Mouse (Mus musculus) gastrocnemius, adult 18-20 months (tissue): ENCODE measurements around the gene Ccl9. TPM values are rescaled to one million over a fixed set of nuclear protein-coding genes. Genes with fewer than 3 reads are reported as not detected.
"Not testable (repeated sequence)": the region's sequence is repeated elsewhere in the genome, so short reads cannot be mapped to it uniquely, and the experiment has no call there.

Experiments used
- DNase-seq: peaks from one replicate; pipeline ENCODE4 v3.0.0; 2021; ENCODE audit warnings: low spot score
- total RNA-seq, 2 experiments: library from RNA; stranded (reverse); gene quantifications; 2 replicates each; pipeline ENCODE4 v1.2.3; 2021

Ccl9 gene
- total RNA-seq, 2 experiments from 2014 or later = 2.4 to 3.0 TPM

DNA sequence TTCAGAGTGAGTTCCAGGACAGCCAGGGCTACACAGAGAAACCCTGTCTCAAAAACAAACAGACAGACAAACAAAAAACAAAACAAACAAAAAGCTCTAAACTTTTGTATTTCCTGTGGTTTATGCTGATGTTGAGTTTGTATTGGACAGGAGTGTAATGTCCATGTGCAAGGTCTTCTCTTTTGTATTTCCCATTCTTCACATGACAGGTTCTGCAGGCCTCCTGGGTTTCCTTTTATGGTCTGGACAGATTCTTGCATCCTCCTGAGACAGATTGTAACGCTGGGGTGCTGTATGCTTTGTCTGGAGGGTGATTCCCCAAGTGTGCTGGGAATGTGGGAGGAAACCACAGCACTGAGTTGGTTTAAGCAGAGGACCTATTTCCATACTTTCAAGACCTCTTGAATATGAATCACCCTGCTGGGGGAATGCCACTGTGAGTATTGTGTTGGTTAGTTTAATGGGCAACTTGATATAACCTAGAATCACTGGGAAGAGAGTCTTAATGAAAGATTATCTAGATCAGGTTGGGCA is 2.3 kb upstream of the Ccl9 start:
- DNase-seq = no peak

DNA sequence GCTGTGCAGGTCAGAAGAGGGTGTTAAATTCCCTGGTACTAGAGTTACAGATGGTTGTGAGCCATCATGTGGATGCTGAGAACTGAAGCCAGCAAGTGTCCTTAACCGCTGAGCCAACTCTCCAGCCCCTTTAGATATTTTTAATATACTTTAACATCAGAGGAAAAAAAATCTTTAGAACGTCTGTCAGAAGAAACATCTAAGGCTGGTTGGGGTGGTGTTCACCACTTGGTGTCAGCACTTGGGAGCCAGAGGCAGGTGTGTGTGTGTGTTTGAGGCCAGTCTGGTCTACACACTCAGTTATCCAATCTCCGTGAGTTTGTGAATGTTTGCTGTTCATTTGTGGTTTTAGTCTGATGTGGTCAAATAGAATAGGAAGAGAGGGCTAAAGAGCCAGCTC is 563 bp upstream of the Ccl9 start:
- DNase-seq = no peak

DNA sequence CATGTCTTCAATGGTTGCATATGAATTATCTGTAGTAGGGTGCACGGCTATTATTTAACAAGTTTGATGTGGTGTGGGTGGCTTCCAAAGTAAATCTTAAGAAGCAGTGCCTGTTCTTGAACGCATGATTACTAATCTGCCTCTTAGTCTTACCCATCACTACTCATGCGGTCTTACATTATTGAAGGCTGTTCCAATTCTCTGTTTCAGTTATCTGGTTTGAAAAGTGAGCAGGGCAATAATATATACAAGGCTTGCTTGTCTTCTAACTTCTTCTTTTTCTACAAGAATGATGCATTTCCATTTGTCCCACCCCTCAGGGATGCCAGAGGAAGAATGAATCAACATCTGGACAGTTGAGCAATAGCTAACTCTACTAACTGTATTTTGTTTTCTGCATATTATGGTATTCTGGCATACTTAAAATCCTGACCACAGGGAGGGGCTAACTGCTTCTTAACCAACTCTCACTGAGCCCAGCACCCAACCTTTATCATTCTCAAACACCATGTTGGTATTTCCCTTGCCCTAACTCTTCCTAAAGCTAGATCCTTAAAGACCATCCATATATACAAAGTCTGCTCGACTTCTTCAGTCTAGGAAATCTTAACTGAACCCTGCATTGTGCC is 1.4 kb downstream of the Ccl9 start:
- no peak for DNase-seq

DNA sequence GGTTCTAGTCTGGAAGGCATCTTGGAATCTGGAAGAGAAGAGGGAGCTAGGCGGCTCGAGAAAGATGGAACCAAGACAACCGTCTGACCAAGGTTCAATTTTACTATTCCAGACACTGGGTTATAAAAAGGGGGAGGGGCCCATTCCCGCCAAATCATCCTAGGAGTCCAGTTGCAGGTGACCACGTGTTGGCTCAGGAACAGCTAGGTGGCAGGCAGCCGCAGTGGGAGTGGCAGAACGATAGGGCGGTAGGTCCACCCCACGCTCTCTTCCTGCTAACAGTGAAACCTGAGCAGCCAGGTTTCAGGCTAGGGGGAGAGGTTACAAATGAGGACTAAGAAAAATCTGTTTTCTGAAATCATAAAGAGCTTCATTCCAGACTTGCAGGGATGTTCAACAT is 5.6 kb downstream of the Ccl9 start:
- DNase-seq = no peak

DNA sequence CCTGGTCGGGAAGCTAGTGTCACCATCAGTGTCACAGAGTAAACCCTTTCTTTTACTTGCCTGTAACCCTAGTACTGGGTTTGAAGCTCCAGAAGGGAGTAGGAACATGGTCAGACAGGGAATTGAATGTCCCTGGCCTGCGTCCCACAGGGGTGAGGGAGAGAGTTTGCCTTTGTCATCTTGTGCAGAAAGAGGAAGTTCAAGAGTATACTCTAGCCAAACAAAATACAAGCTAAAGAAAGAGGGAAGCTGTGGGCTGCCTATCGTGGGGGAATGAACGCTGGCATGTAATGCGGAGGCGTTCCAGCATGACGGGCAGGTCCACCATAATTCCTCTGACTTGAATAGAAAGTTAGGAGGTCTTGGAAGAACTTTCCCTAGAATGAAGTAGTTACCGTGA is 6.2 kb downstream of the Ccl9 start:
- DNase-seq = peak; percentile 14

DNA sequence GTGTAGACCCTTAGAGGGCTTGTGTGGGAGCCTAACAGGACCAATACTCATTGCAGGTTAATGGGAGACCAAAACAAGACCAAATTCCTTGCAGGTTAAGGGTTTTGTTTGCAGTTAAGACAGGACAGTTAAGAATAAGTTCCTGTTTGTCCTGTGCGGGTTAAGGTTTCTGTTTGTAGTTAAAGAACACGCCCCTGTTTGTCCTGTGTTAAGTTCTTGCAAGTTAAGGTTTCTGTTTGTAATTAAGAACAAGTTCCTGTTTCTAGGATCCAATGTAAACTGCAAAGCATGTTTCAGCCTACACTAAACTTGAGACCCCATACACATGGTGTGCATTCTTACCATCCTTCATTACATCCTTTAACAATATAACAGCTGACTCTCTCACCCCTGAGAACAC is 8.2 kb downstream of the Ccl9 start:
- no peak for DNase-seq

DNA sequence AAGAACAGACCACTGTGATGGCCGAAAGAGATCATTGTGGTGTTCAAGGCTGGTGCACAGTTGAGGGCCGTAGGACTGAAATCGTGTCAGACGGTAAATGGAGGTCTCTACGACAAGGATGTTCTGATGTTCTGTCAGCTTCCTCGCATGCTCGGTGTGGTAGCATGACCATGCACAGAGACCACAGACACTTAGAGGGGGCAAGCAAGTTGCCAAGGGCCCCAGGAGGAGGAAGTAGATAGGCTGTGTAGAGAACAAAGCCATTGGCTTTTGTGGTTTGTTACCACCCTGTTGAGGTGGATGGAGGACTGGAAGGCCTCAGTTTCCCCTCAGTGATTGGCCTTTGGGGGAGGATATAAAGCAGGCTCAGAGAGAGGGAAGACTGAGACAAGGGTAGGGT is 9.2 kb downstream of the Ccl9 start:
- no peak for DNase-seq

DNA sequence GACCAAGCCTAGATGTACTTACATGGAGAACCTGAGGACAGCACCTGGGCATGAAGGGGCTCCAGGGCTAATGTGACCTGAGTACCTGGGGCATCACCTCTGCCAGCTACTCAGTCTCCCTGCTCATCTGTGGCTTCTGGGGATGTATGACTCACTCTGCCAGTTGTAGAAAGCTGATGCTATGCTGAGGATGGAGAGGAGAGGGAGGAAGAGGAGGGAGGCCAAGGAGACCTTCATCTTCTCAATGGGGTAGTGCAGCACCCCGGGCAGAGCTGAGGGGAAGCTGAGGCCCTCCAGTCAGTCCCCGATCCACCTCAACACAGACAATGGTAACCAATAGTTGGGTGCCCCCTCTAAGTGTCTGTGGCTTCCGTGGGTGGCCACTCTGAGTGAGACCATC is 9.7 kb downstream of the Ccl9 start:
- no peak for DNase-seq

DNA sequence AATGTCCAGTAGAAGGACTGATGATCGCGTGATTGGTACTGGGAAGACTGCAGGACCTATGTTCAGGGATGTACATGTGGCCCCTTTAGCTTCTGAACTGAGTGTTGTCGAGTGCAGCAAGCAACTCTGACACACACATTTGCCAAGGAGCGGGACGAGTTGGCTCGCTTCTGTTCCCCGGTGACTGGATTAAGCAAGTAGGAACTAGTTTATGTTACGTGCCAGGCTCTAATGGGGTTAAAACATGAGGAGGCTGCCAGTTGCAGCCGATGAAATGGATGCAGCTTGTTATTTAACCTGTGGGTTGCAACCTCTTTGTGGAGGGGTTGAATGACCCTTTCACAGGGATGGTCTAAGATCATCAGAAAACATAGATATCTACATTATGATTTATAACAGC is 10.4 kb downstream of the Ccl9 start:
- DNase-seq = no peak

DNA sequence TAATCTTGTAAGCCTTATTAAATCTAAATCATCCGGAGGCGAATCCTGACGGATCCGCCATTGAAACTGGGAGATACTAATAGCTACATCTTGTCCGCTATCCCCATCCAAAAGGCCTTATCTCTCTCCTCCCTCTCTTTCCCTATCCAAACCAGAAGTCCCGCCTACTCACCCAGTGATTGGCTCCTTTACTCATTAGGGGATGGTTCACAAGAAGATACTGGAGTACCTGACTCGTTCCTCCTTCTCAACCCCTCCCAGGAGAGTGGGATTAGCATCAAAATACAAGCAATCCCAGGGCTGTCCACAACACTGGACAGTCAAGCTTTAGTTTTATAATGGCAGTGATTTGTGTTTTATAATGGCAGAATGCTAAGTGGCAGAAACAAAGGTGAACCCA is 11.1 kb downstream of the Ccl9 start:
- DNase-seq = no peak

DNA sequence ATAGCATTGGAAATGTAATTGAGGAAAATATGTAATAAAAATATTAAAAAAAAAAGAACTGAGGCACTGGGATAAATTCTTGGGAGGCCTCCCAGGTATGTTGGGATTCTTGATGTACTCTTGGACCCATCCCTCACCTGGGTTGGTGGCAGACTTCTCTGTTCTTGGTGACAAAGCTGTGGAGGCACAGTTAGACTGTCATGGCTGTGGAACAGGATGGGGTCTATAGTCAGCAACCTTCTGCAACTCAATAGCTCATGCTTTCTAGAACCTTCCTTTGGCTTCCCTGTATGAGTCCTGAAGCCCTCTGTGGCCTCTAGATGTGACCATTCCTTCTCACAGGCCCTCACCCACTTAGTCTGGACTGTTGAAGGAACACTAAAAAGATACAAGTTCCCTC is 11.8 kb downstream of the Ccl9 start:
- DNase-seq = no peak

DNA sequence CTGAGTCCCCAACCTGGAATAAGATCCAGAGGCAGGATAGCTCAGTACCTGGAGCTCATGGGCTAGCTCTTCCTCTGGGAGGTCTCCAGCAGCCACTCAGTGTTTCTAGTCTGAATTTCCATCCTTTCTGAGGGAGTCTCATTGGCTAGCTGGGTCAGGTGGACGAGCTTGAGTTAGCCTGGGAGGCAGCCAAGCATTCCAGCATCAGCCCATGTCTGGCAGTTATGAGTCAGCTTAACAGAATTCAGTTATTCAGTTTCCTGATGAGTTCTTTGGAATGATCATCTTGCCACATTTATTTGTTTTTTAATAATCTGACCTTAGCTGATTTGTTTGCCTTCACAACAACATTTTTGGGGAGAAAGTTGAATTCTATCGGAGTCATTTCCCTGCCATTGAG is 14.7 kb downstream of the Ccl9 start:
- peak; percentile 28 for DNase-seq

DNA sequence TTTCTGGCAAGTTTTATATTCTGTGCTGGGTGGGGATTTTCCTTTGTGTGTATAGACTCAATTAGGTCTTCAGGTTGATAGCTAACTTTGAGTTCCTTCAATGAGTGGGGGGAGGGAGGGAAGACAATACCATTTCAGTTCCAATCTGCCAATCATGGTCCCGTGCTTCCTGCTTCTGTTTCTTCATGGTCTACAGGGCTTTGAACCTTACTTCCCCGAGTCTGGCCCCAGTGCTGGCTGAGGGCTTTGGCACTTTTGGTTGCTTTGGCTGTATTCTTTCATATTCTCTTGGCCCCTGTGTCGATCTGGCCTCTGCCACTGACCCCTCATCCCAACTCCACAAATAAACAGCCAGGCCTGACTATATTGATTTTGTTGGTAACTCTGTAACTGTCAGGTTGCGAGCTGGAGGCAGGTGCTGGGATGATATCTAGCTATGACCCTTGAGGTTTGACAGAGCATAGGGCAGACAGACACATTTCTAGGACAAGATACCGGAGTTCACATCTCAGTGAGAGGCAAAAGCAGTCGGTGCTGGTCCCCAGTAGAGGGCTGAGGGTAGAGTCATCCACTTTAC is 16.0 kb downstream of the Ccl9 start:
- no peak for DNase-seq

DNA sequence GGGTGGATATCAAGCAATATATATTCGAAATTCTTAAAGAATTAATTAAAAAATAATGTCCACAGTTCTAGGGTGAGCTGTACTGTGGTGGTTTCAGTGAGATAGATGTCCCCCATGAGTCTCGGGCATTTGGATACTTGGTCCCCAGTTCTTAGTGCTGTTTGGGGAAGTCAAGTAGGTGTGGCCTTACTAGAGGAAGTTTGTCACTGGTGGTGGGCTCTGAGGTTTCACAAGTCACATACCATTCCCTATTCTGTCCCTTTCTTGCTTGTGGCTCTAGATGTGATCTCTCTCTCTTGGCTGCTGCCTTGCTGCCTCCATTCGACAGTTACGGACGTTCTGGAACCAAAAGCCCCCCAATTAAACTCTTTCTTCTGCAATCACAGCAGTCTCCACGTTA is 18.0 kb downstream of the Ccl9 start:
- DNase-seq = no peak

DNA sequence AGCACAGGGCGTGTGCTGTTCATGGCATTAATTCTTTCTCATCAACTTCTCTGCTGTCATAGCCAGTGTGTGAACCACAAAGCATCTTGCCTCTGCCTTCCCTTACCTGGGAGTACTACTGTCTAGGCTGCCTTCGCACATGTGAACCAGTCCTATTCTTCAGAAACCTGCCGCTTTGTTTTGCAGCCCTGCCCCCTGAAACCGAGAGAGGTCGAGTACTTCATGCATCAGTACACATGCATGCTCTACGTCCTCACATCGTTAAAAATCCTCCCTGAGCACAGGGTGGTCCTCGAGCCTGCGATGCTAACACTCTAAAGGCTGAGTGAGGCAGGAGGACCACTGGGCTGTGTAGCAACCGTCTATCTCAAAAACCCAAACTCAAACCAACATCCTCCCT is 21.4 kb downstream of the Ccl9 start:
- DNase-seq = no peak

DNA sequence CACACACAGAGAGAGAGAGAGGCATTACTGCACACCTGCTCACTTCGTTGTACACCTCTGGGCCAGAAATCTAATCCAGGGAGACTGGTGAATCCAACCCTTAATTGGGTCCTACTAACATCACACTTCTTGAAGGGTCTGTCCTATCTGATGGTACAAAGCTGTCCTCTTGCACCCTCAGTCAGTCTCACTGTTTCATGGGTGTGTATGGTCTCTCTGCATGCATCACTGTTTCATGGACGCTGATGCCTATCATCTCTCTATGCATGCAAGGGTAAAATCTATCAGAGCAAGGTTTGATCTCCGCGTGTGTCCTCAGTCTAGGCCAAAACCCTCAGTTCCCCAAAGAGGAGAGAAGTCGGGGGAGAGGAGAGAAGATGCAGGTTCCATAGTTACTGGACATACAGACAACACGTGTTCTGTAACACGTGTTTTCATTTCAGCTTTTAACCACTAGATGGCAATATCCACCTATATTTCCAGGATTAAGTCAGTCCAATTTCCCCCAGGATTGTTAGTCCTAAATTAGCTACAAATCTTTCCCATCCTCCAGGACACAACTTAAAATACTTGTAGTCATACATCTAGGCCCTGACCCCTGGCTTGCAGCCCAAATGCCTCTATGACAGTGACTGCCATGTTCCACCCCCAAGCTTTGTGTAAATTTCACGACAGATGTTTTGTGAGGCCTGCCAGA is 22.2 kb downstream of the Ccl9 start:
- DNase-seq = peak; percentile 41

DNA sequence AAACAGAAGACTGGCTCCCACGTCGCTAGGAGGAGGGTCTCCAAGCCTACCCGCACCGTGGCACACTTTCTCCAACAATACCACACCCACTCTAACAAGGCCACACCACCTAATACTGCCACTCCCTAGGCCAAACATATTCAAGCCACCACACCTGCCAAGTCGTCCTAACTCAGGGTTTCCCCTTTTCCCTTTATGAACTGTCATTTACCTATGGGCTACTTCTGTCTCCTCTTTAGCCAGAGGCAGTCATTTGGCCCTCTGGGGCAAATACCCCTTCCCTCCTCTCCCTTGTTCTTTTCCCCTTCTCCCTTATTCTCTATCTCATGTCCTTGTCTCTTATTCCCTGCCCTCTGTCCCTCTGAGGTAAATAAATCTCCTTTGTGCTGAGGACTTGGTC is 26.8 kb downstream of the Ccl9 start:
- no peak for DNase-seq

DNA sequence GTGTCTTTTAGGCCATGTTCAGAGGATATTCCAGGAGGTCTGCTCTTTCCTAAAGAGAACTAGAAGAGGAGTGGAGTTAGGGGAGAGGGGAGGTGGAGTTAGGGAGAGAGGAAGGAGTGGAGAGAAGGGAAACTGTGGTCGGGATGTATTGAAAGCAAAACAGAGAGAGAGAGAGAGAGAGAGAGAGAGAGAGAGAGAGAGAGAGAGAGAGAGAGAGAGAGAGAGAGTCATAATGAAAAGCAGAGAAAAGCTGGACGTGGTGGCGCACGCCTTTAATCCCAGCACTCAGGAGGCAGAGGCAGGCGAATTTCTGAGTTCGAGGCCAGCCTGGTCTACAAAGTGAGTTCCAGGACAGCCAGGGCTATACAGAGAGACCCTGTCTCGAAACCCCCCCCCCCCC is 27.4 kb downstream of the Ccl9 start:
- not testable (repeated sequence) for DNase-seq

DNA sequence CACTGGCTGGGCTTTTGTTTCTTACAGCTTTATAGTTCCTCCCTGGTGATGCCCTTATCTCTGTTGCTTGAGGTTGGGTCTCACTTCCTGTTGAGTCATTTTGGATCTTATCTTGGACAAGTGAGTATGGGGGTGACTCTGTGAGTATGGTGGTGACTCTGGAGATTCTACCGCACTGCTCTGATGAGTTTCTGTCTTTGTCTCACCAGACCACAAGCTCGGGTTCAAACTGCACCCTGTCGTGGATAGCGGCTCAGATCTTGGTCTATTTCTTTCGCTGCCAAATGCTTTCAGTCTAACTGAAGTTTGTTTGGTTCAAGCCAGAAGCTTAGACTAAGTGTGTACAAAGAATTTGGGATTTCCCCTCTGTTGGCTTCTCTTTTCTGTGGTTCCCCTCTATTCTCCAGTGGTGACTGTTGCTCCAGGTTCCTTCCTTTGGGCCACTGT is 28.2 kb downstream of the Ccl9 start:
- no peak for DNase-seq

DNA sequence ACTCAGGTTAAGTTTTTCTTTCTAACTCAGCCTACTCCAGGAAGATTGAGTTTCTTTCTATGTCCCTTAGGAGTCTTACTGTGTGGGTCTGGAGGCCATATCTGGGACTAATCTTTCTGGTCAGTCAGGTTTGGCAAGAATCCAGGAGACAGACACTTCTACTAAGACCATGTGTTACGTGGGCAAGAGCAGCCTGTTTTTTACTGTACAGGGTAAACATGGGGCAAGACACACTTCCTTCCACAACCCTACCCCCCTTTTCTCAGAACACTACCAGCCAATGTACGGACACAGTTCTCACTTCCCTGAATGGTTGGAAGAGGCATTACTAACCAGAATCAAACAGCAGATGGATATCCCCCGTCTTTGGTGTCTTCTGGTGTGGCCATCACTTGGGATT is 34.2 kb downstream of the Ccl9 start:
- no peak for DNase-seq

DNA sequence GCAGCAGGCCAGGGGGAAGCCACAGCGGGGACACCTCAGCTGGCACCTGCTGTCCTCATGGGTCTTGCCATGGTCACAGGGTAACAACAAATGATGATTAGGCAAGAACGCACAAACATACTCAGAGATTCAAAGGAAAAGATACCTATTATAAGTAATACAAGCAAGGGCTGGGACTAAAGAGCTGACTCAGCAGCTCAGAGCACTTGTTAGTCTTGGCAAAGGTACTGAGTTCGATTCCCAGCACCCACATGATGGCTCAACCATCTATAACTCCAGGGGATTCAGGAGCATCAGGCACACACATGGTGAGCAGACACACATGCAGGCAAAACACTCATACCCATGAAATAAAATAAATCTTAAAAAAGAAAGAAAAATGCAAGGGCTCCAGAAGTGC is 37.0 kb downstream of the Ccl9 start:
- DNase-seq = no peak

DNA sequence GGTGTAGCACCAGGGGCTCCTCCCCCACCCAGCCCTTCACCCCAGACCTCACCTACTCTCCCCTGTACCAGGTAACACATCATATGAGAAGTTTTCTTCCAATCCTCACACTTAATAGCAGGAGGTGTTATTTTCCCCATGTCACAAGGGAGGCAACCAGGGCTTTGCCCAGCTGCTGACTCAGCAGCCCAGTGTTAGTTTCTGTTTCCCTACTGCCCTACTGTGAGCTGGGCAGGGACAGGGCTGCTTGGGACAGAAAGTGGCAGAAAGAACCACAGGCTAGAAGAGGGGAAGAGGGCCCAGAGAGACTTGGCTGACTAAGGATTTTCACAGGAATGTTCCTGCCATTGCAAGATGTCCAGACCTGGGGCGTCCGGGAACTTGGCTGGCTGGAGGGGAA is 37.5 kb downstream of the Ccl9 start:
- DNase-seq = no peak

DNA sequence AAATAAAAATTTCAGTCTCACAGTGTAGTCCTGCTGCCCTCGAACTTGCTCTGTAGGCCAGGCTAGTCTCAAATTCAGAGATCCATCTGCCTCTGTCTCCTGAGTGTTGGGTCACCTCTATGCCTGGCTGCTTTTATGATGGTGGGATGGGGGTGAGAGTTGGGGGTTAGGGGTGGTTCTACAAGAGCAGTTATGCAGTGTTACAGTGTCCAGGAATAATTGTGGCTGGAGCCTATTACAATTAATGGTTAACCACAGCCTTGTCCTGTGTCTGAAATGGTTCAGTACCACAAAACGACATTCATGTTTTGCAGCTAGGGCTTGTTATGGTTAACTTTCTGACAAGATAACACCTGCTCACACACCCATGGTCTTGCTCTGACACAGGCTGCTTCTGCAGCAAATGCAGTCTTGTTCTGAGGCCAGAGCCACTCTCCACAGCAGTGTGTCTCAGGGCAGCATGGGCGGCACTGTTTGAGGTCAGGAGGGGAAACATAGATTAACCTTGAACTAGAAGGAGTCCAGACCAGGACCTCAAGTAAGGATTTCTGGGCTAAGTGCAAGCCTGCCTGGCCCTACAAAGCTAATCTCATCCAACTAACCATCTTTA is 39.6 kb downstream of the Ccl9 start:
- DNase-seq = no peak
